Comparison of ENCODE assay signal across 21 mouse cellular contexts in genomic region chr16:38793120-38793519, GRCm38 (mm10). TPM values are rescaled to one million over a fixed set of nuclear protein-coding genes. Genes with fewer than 3 reads are reported as not detected.
DNase-seq lines count a peak whose midpoint lies in the region; ATAC-seq and TF ChIP-seq lines count a peak whose summit lies in the region.
"Had no signal": no experiment of that assay in that cellular context is flagged by ENCODE, and none has a peak within 500 bp of the region (broad histone marks: within the 10 kb centered on the region; RNA-seq: fewer than 3 reads in every experiment).

No protein-coding gene starts in this region.

- no peak overlapping the region for H3K9ac ChIP-seq in kidney, postnatal 0 days (ENCODE audit: low read depth, low read length)
- H3K9ac ChIP-seq in hindbrain, postnatal 0 days (replicated peaks; ENCODE audit: low read length) = no peak overlapping the region
- H3K9ac ChIP-seq: midbrain, embryonic 13.5 days had no signal

- H3K79me2 ChIP-seq in myocyte (ENCODE audit: control insufficient read depth, insufficient read depth) = no peaks in the 10 kb centered on the region

- H3K36me3 ChIP-seq in kidney, postnatal 0 days (ENCODE audit: insufficient read depth, low read length) = no peaks in the 10 kb centered on the region
- H3K36me3 ChIP-seq in myocyte (ENCODE audit: control insufficient read depth, insufficient read depth) = no peaks in the 10 kb centered on the region
- no peaks in the 10 kb centered on the region for H3K36me3 ChIP-seq in hindbrain, postnatal 0 days (ENCODE audit: insufficient read depth, low read length)
- H3K36me3 ChIP-seq: midbrain, embryonic 13.5 days had no signal

- H3K27ac ChIP-seq in kidney, postnatal 0 days = no peak overlapping the region
- peak overlapping the region; percentile 15; the same call in 1 of the 2 replicates for H3K27ac ChIP-seq in cortical plate, adult 2 months (ENCODE audit: insufficient read depth, low read length)
- no peak overlapping the region for H3K27ac ChIP-seq in hindbrain, postnatal 0 days
- H3K27ac ChIP-seq: macrophage; midbrain, embryonic 13.5 days had no signal

- no peaks in the 10 kb centered on the region for H3K9me3 ChIP-seq in kidney, postnatal 0 days (replicated peaks; ENCODE audit: low read length)
- H3K9me3 ChIP-seq in hindbrain, postnatal 0 days (ENCODE audit: low read length) = no peaks in the 10 kb centered on the region
- H3K9me3 ChIP-seq: midbrain, embryonic 13.5 days had no signal

- DNase-seq in embryo, embryonic 10.5 days (ENCODE audit: low spot score) = peak; percentile 10
- no peak for DNase-seq in embryo, embryonic 9.5 days (ENCODE audit: extremely low spot score)
- DNase-seq in kidney, postnatal 0 days (ENCODE audit: low spot score) = peak; percentile 31
- no peak for DNase-seq in kidney, adult 11 months
- DNase-seq in hindbrain, postnatal 0 days (ENCODE audit: low spot score) = no peak
- DNase-seq: adrenal gland, adult 2 months; cerebellum, adult 11 months; kidney, postnatal 10 days; thymus, postnatal 25 days had no signal

- no peak overlapping the region for H3ac ChIP-seq in myocyte (ENCODE audit: control insufficient read depth, insufficient read length)

- H3K4me3 ChIP-seq in kidney, postnatal 0 days (replicated peaks; ENCODE audit: low read depth, low read length) = no peak overlapping the region
- no peak overlapping the region for H3K4me3 ChIP-seq in cortical plate, adult 2 months (ENCODE audit: insufficient read depth, low read length)
- H3K4me3 ChIP-seq in myocyte = no peak overlapping the region
- H3K4me3 ChIP-seq in hindbrain, postnatal 0 days (ENCODE audit: low read length) = no peak overlapping the region
- H3K4me3 ChIP-seq: midbrain, embryonic 13.5 days had no signal

- TF ChIP-seq POLR2A in cortical plate, adult 2 months (IDR thresholded peaks at IDR 0.05; ENCODE audit: extremely low read depth, insufficient read depth, low read length) = no peak
- TF ChIP-seq POLR2A in myocyte (IDR thresholded peaks at IDR 0.05; ENCODE audit: insufficient read length, low read depth) = no peak

- no peak overlapping the region for H3K4me2 ChIP-seq in kidney, postnatal 0 days (ENCODE audit: low read length)
- H3K4me2 ChIP-seq in myocyte (ENCODE audit: low read depth) = peak overlapping the region; percentile 5
- H3K4me2 ChIP-seq in hindbrain, postnatal 0 days (ENCODE audit: low read depth, low read length) = no peak overlapping the region
- H3K4me2 ChIP-seq: midbrain, embryonic 13.5 days had no signal

- H3K27me3 ChIP-seq in kidney, postnatal 0 days (ENCODE audit: insufficient read depth, low read length) = no peaks in the 10 kb centered on the region
- H3K27me3 ChIP-seq in myocyte (ENCODE audit: control insufficient read depth, insufficient read depth, insufficient read length) = no peaks in the 10 kb centered on the region
- no peaks in the 10 kb centered on the region for H3K27me3 ChIP-seq in hindbrain, postnatal 0 days (ENCODE audit: insufficient read depth, low read length)
- H3K27me3 ChIP-seq: midbrain, embryonic 13.5 days had no signal

- H3K4me1 ChIP-seq in kidney, postnatal 0 days (replicated peaks; ENCODE audit: insufficient read depth, low read length) = no peaks in the 10 kb centered on the region
- no peaks in the 10 kb centered on the region for H3K4me1 ChIP-seq in cortical plate, adult 2 months (ENCODE audit: control insufficient read depth, insufficient read depth, low read length)
- no peaks in the 10 kb centered on the region for H3K4me1 ChIP-seq in hindbrain, postnatal 0 days (ENCODE audit: insufficient read depth, low read length)
- H3K4me1 ChIP-seq: midbrain, embryonic 13.5 days had no signal

- WGBS in kidney, postnatal 0 days = 33% methylated on average over 6 of the region's 6 CpGs
- 79% methylated on average over 6 of the region's 6 CpGs for WGBS in hindbrain, postnatal 0 days

- no peak for TF ChIP-seq CTCF in kidney, postnatal 0 days (IDR thresholded peaks at IDR 0.05; ENCODE audit: low read depth)
- no peak for TF ChIP-seq CTCF in cortical plate, adult 2 months (IDR thresholded peaks at IDR 0.05; ENCODE audit: extremely low read depth, insufficient read depth, low read length)
- TF ChIP-seq CTCF in hindbrain, postnatal 0 days (IDR thresholded peaks at IDR 0.05; ENCODE audit: low read depth) = no peak

- no peak for ATAC-seq in kidney, postnatal 0 days (replicated peaks; ENCODE audit: low FRiP score, low read depth)
- no peak for ATAC-seq in granulocyte monocyte progenitor cell, adult 5-6 weeks (replicated peaks; ENCODE audit: poor library complexity, severe bottlenecking)
- no peak for ATAC-seq in hindbrain, postnatal 0 days
- ATAC-seq: inflammation-experienced regulatory T-cells, adult 6 months; midbrain, embryonic 13.5 days had no signal

TF ChIP-seq in myocyte, 11 proteins besides CTCF, POLR2A, EP300 and RAD21:
- TF ChIP-seq TCF12 (IDR thresholded peaks at IDR 0.05; ENCODE audit: insufficient read depth, poor library complexity, severe bottlenecking) (no peak), POLR2AphosphoS2 (IDR thresholded peaks at IDR 0.05; ENCODE audit: insufficient read length, low read depth) (no peak), SRF (IDR thresholded peaks at IDR 0.05; ENCODE audit: control insufficient read depth, insufficient read length, low read depth) (no peak), TCF3 (IDR thresholded peaks at IDR 0.05; ENCODE audit: insufficient read length, low read depth) (no peak), CEBPB (IDR thresholded peaks at IDR 0.05; ENCODE audit: insufficient read depth, poor library complexity, severe bottlenecking) (no peak), REST (IDR thresholded peaks at IDR 0.05; ENCODE audit: insufficient read depth, insufficient read length) (no peak), MYOG (IDR thresholded peaks at IDR 0.05; ENCODE audit: control insufficient read depth in 1 of 3, insufficient read depth in 1 of 3, insufficient read length in 2 of 3, low read depth in 2 of 3) (no peak), MYOD1 (IDR thresholded peaks at IDR 0.05; ENCODE audit: control insufficient read depth in 1 of 3, insufficient read length in 2 of 3, low read depth in 2 of 3) (no peak), USF1 (IDR thresholded peaks at IDR 0.05; ENCODE audit: low read depth) (no peak), MAX (IDR thresholded peaks at IDR 0.05; ENCODE audit: low read depth) (no peak), E2F4 (IDR thresholded peaks at IDR 0.05; ENCODE audit: insufficient read depth) (no peak)

RNA-seq across cellular contexts. Expression of gene Upk1b, which starts 7.0 kb away (rescaled TPM):
- 33.9 and 47.9 TPM in 2 replicates for polyA plus RNA-seq in kidney, postnatal 0 days (2015; fragmentation: Nextera tagmentation; extraction: Ambion mirVana)
- polyA plus RNA-seq in cortical plate, adult 2 months (2012; rRNA removed) = 2.3 and 2.5 TPM in 2 replicates
- polyA plus RNA-seq in myocyte (2012; fragmentation: generic; extraction: Trizol) = 0.44 TPM
- not detected in 2 replicates for total RNA-seq in granulocyte monocyte progenitor cell, adult 5-6 weeks (2014; fragmentation: Nextera tagmentation)
- 0.39 TPM in 1 of 2 replicates, not detected in the other for total RNA-seq in granulocyte monocyte progenitor cell, adult 5-6 weeks (2017)
- total RNA-seq in hindbrain, postnatal 0 days (2014; rRNA removed) = 0.54 and 1.2 TPM in 2 replicates
- 1.7 and 2.0 TPM in 2 replicates for polyA plus RNA-seq in hindbrain, postnatal 0 days (2015; fragmentation: Nextera tagmentation; extraction: Ambion mirVana)
- total RNA-seq: gastrocnemius, adult 8-10 months; hematopoietic stem cell, adult 5-6 weeks had no signal
- polyA plus RNA-seq: inflammation-experienced regulatory T-cells, adult 6 months; macrophage had no signal

RNA-seq across cellular contexts. Expression of gene 4930435E12Rik, which starts 35.4 kb away (rescaled TPM):
- not detected in 2 replicates for polyA plus RNA-seq in kidney, postnatal 0 days (2015; fragmentation: Nextera tagmentation; extraction: Ambion mirVana)
- not detected in 2 replicates for polyA plus RNA-seq in cortical plate, adult 2 months (2012; rRNA removed)
- polyA plus RNA-seq in myocyte (2012; fragmentation: generic; extraction: Trizol) = not detected
- total RNA-seq in granulocyte monocyte progenitor cell, adult 5-6 weeks (2014; fragmentation: Nextera tagmentation) = not detected in 2 replicates
- not detected in 2 replicates for total RNA-seq in granulocyte monocyte progenitor cell, adult 5-6 weeks (2017)
- total RNA-seq in hindbrain, postnatal 0 days (2014; rRNA removed) = not detected in 2 replicates
- polyA plus RNA-seq in hindbrain, postnatal 0 days (2015; fragmentation: Nextera tagmentation; extraction: Ambion mirVana) = not detected in 2 replicates
- total RNA-seq: adrenal gland, adult 2 months; common myeloid progenitor, adult 5-6 weeks; gastrocnemius, adult 8-10 months; hematopoietic stem cell, adult 5-6 weeks; left cerebral cortex, postnatal 25 days; liver, adult 2 months had no signal
- polyA plus RNA-seq: adrenal gland, adult 2 months; inflammation-experienced regulatory T-cells, adult 6 months; liver, adult 2 months; macrophage; midbrain, embryonic 13.5 days; stomach, embryonic 16.5 days had no signal

RNA-seq across cellular contexts. Expression of gene B4galt4, which starts 51.1 kb away (rescaled TPM):
- polyA plus RNA-seq in kidney, postnatal 0 days (2015; fragmentation: Nextera tagmentation; extraction: Ambion mirVana) = 28.8 and 29.9 TPM in 2 replicates
- polyA plus RNA-seq in cortical plate, adult 2 months (2012; rRNA removed) = 19.3 and 23.0 TPM in 2 replicates
- polyA plus RNA-seq in myocyte (2012; fragmentation: generic; extraction: Trizol) = 6.6 TPM
- 62.7 and 65.3 TPM in 2 replicates for total RNA-seq in granulocyte monocyte progenitor cell, adult 5-6 weeks (2014; fragmentation: Nextera tagmentation)
- 58.2 and 61.1 TPM in 2 replicates for total RNA-seq in granulocyte monocyte progenitor cell, adult 5-6 weeks (2017)
- 25.8 and 31.6 TPM in 2 replicates for total RNA-seq in hindbrain, postnatal 0 days (2014; rRNA removed)
- 30.2 and 31.7 TPM in 2 replicates for polyA plus RNA-seq in hindbrain, postnatal 0 days (2015; fragmentation: Nextera tagmentation; extraction: Ambion mirVana)

Comparison
In these comparisons a context has a peak if more than half of its experiments do, and no peak if none do; other contexts are left out.
1. DNase-seq: peak in embryo, embryonic 10.5 days (single experiment) and kidney, postnatal 0 days (single experiment); none in embryo, embryonic 9.5 days (single experiment), kidney, adult 11 months (single experiment) and hindbrain, postnatal 0 days (single experiment).